Mouse (Mus musculus) small intestine, adult 2 months (tissue): ENCODE results near the gene Eri3. TPM values are rescaled to one million over a fixed set of nuclear protein-coding genes. Genes with fewer than 3 reads are reported as not detected.

Source experiments
- H3K27ac ChIP-seq: fragments of 200-500 bp; 2 replicates; pipeline ENCODE4 v1.5.1; 2012; ENCODE audit warnings: low read depth, low read length, control low read depth, inconsistent platforms; ENCODE audit not compliant: insufficient read depth
- H3K27me3 ChIP-seq: fragments of 200-500 bp; 2 replicates; pipeline ENCODE4 v1.6.1; 2012; ENCODE audit warnings: mild to moderate bottlenecking, moderate library complexity, low read length, inconsistent platforms; ENCODE audit not compliant: control insufficient read depth, insufficient read depth
- H3K36me3 ChIP-seq: fragments of 200-500 bp; 2 replicates; pipeline ENCODE4 v1.6.1; 2012; ENCODE audit warnings: mild to moderate bottlenecking, low read length, control low read depth, inconsistent platforms; ENCODE audit not compliant: control insufficient read depth, insufficient read depth
- H3K4me1 ChIP-seq: fragments of 200-500 bp; 2 replicates; pipeline ENCODE4 v1.6.1; 2012; ENCODE audit warnings: low read length, inconsistent platforms, mixed read lengths; ENCODE audit not compliant: control insufficient read depth, insufficient read depth, insufficient read length
- H3K4me3 ChIP-seq: fragments of 200-500 bp; 2 replicates; pipeline ENCODE4 v1.5.1; 2012; ENCODE audit warnings: low read depth, mild to moderate bottlenecking, control low read depth, inconsistent platforms, low read length, moderate library complexity
- CTCF ChIP-seq: fragments of 200-500 bp; IDR thresholded peaks from 2 replicates; pipeline ENCODE4 v1.5.1; 2012; ENCODE audit warnings: low read depth, mild to moderate bottlenecking, control low read depth, inconsistent platforms, low read length, moderate library complexity, mixed read lengths; ENCODE audit not compliant: insufficient replicate concordance, insufficient read length; ENCODE audit errors: extremely low read depth
- POLR2A ChIP-seq: fragments of 200-500 bp; IDR thresholded peaks from 2 replicates; pipeline ENCODE4 v1.6.1; 2012; ENCODE audit warnings: low read depth, mild to moderate bottlenecking, control low read depth, inconsistent platforms, low read length, moderate library complexity
- WGBS: fragments of 180-500 bp; shearing (Covaris S2); methylation state at CpG from one replicate; pipeline ENCODE4 v1.1.7; 2018; 5-methylcytosine and 5-hydroxymethylcytosine counted together
- polyA plus RNA-seq: library from polyadenylated mRNA; depleted of rRNA; stranded (reverse); fragments of >200 nt; gene quantifications from 2 replicates; pipeline ENCODE4 v1.2.3, GENCODE M21; 2012

Eri3 gene
- polyA plus RNA-seq, 1 experiment, result 59.2 TPM

- WGBS, result 37% methylated on average over 8 of the region's 8 CpGs
- no peak overlapping the region for H3K4me3 ChIP-seq
- TF ChIP-seq POLR2A, result no peak
- no peak for TF ChIP-seq CTCF
- H3K36me3 ChIP-seq, result no peaks in the 10 kb centered on the region
- H3K27ac ChIP-seq, result no peak overlapping the region
- H3K27me3 ChIP-seq, result no peaks in the 10 kb centered on the region
- H3K4me1 ChIP-seq, result peaks cover 3% of the 10 kb centered on the region; the same call in 1 of the 2 replicates
Measured at GRCm38 (mm10) chr4:117551144-117552000, 1.2 kb downstream of the Eri3 start.

- Histone ChIP-seq H3K36me3 (no peaks in the 10 kb centered on the region), H3K27me3 (no peaks in the 10 kb centered on the region), H3K27ac (no peak overlapping the region), H3K4me1 (peaks cover 3% of the 10 kb centered on the region), H3K4me3 (no peak overlapping the region)
- WGBS, result 70% methylated on average over 2 of the region's 2 CpGs
- TF ChIP-seq POLR2A, result no peak
- no peak for TF ChIP-seq CTCF
Measured at GRCm38 (mm10) chr4:117555495-117555894, 5.3 kb downstream of the Eri3 start.

GRCm38 (mm10) chr4:117556372-117556771 lies 6.2 kb downstream of the Eri3 start:
- Histone ChIP-seq H3K4me1 (no peaks in the 10 kb centered on the region; the same call in 1 of the 2 replicates), H3K27ac (no peak overlapping the region), H3K36me3 (no peaks in the 10 kb centered on the region), H3K27me3 (no peaks in the 10 kb centered on the region), H3K4me3 (no peak overlapping the region)
- no peak for TF ChIP-seq CTCF
- no peak for TF ChIP-seq POLR2A
- WGBS, result 71% methylated on average over 5 of the region's 5 CpGs

GRCm38 (mm10) chr4:117557068-117557645 lies 7.0 kb downstream of the Eri3 start:
- TF ChIP-seq POLR2A (no peak), CTCF (no peak)
- H3K36me3 ChIP-seq, result no peaks in the 10 kb centered on the region
- no peaks in the 10 kb centered on the region; the same call in none of the 2 replicates for H3K4me1 ChIP-seq
- WGBS, result 73% methylated on average over 5 of the region's 5 CpGs
- H3K4me3 ChIP-seq, result no peak overlapping the region
- H3K27ac ChIP-seq, result no peak overlapping the region
- H3K27me3 ChIP-seq, result no peaks in the 10 kb centered on the region

GRCm38 (mm10) chr4:117563967-117564366 lies 13.8 kb downstream of the Eri3 start:
- Histone ChIP-seq H3K27me3 (no peaks in the 10 kb centered on the region), H3K4me1 (no peaks in the 10 kb centered on the region; the same call in none of the 2 replicates), H3K36me3 (peaks cover 15% of the 10 kb centered on the region), H3K27ac (no peak overlapping the region), H3K4me3 (no peak overlapping the region)
- 84% methylated on average over 9 of the region's 9 CpGs for WGBS
- TF ChIP-seq POLR2A (no peak), CTCF (no peak)

- H3K4me1 ChIP-seq, result no peaks in the 10 kb centered on the region
- WGBS, result 82% methylated on average over 2 of the region's 2 CpGs
- TF ChIP-seq POLR2A (no peak), CTCF (no peak)
Measured at GRCm38 (mm10) chr4:117568846-117569245, 18.7 kb downstream of the Eri3 start.

GRCm38 (mm10) chr4:117570964-117571363 lies 20.8 kb downstream of the Eri3 start:
- no peaks in the 10 kb centered on the region for H3K4me1 ChIP-seq
- no peak for TF ChIP-seq POLR2A
- TF ChIP-seq CTCF, result no peak
- no peaks in the 10 kb centered on the region for H3K27me3 ChIP-seq
- H3K4me3 ChIP-seq, result no peak overlapping the region
- no peak overlapping the region for H3K27ac ChIP-seq
- H3K36me3 ChIP-seq, result peaks cover 17% of the 10 kb centered on the region; the same call in 1 of the 2 replicates
- 92% methylated on average over 5 of the region's 5 CpGs for WGBS

More at GRCm38 (mm10) chr4:117568846-117569245, 18.7 kb downstream of the Eri3 start:
- H3K4me3 ChIP-seq, result no peak overlapping the region
- H3K36me3 ChIP-seq, result peaks cover 19% of the 10 kb centered on the region
- H3K27ac ChIP-seq, result no peak overlapping the region
- H3K27me3 ChIP-seq, result no peaks in the 10 kb centered on the region

- TF ChIP-seq POLR2A, result no peak
- no peak for TF ChIP-seq CTCF
- whole genome bisulfite sequencing, result 87% methylated on average over 1 of the region's 1 CpGs
- H3K36me3 ChIP-seq, result peaks cover 9% of the 10 kb centered on the region
- 0 out of 2 replicates have a peak, but pooled peaks cover 2% of the 10 kb centered on the region for H3K4me1 ChIP-seq
- no peak overlapping the region for H3K27ac ChIP-seq
- no peak overlapping the region for H3K4me3 ChIP-seq
- no peaks in the 10 kb centered on the region for H3K27me3 ChIP-seq
Measured at GRCm38 (mm10) chr4:117577579-117577978, 27.4 kb downstream of the Eri3 start.
